Mouse (Mus musculus) heart, postnatal 0 days (tissue): Measurements from ENCODE around the gene Bmpr1a.

Experiments
- CTCF ChIP-seq: IDR thresholded peaks from 2 replicates; pipeline ENCODE4 v1.5.1; 2016; ENCODE audit warnings: antibody characterized with exemption, control low read depth, low read depth
- EP300 ChIP-seq: IDR thresholded peaks from 2 replicates; pipeline ENCODE4 v1.6.1; 2016; ENCODE audit warnings: antibody characterized with exemption, low read depth

- no peak for TF ChIP-seq CTCF
- TF ChIP-seq EP300, result no peak
Measured at GRCm38 (mm10) chr14:34375415-34375904, 127.7 kb downstream of the Bmpr1a start, which contains the start of gene Mmrn2.
